In genomic region chr1:83135829-83136228, GRCm38 (mm10) we compare ENCODE assay signal across 21 mouse cellular contexts. TPM values are rescaled to one million over a fixed set of nuclear protein-coding genes. Genes with fewer than 3 reads are reported as not detected.
DNase-seq lines count a peak whose midpoint lies in the region; ATAC-seq and TF ChIP-seq lines count a peak whose summit lies in the region.
"Had no signal": no experiment of that assay in that cellular context is flagged by ENCODE, and none has a peak within 500 bp of the region (broad histone marks: within the 10 kb centered on the region; RNA-seq: fewer than 3 reads in every experiment).

No protein-coding gene starts in this region.

- H3K27ac ChIP-seq in intestine, embryonic 15.5 days: no peak overlapping the region
- no peak overlapping the region for H3K27ac ChIP-seq in stomach, postnatal 0 days (replicated peaks)
- H3K27ac ChIP-seq: heart, embryonic 10.5 days; neural tube, embryonic 12.5 days had no signal

- H3K9ac ChIP-seq in intestine, embryonic 15.5 days: no peak overlapping the region
- H3K9ac ChIP-seq in stomach, postnatal 0 days (ENCODE audit: low read length): no peak overlapping the region
- H3K9ac ChIP-seq: neural tube, embryonic 12.5 days had no signal

- H3K36me3 ChIP-seq in intestine, embryonic 15.5 days: no peaks in the 10 kb centered on the region
- no peaks in the 10 kb centered on the region for H3K36me3 ChIP-seq in stomach, postnatal 0 days (ENCODE audit: control insufficient read depth, insufficient read depth, low read length)
- H3K36me3 ChIP-seq: heart, embryonic 10.5 days; neural tube, embryonic 12.5 days had no signal

- H3K9me3 ChIP-seq in intestine, embryonic 15.5 days: no peaks in the 10 kb centered on the region
- H3K9me3 ChIP-seq in stomach, postnatal 0 days (ENCODE audit: control insufficient read depth, low read length): no peaks in the 10 kb centered on the region
- H3K9me3 ChIP-seq: heart, embryonic 10.5 days; neural tube, embryonic 12.5 days had no signal

- H3K4me3 ChIP-seq in intestine, embryonic 15.5 days (replicated peaks): no peak overlapping the region
- no peak overlapping the region for H3K4me3 ChIP-seq in stomach, postnatal 0 days (ENCODE audit: low read depth, low read length)
- H3K4me3 ChIP-seq: heart, embryonic 10.5 days; neural tube, embryonic 12.5 days had no signal

- WGBS in intestine, embryonic 15.5 days: 26% methylated on average over 7 of the region's 7 CpGs
- WGBS in stomach, postnatal 0 days: 11% methylated on average over 7 of the region's 7 CpGs

- peak; percentile 73 for TF ChIP-seq EP300 in stomach, postnatal 0 days (optimal IDR thresholded peaks at IDR 0.05)

- no peaks in the 10 kb centered on the region for H3K4me1 ChIP-seq in intestine, embryonic 15.5 days (replicated peaks)
- no peaks in the 10 kb centered on the region for H3K4me1 ChIP-seq in stomach, postnatal 0 days (replicated peaks; ENCODE audit: control insufficient read depth, insufficient read depth)
- H3K4me1 ChIP-seq: heart, embryonic 10.5 days; neural tube, embryonic 12.5 days had no signal

- DNase-seq in urinary bladder, postnatal 14 days (ENCODE audit: low spot score): peak; percentile 64
- no peak for DNase-seq in urinary bladder, adult 2 months (ENCODE audit: low spot score)
- peak; percentile 17 for DNase-seq in lung, postnatal 10 days
- DNase-seq in stomach, postnatal 0 days (ENCODE audit: low spot score): peak; percentile 67
- DNase-seq in left cerebral cortex, adult 9 months (ENCODE audit: low spot score in 2 of 2): no peak
- DNase-seq in spleen, postnatal 36 days (ENCODE audit: low spot score in 2 of 2): no peak
- no peak for DNase-seq in layer of hippocampus, adult 18-20 months (ENCODE audit: low spot score in 2 of 2)
- DNase-seq: adrenal gland, adult 8-10 months; B cell, adult 2 months; cerebellum, adult 9-10 months; gastrocnemius, postnatal 14 days; right cerebral cortex, postnatal 4 days had no signal

- no peak for TF ChIP-seq CTCF in stomach, postnatal 0 days (IDR thresholded peaks at IDR 0.05; ENCODE audit: low read depth)

- no peaks in the 10 kb centered on the region for H3K27me3 ChIP-seq in intestine, embryonic 15.5 days (replicated peaks)
- no peaks in the 10 kb centered on the region for H3K27me3 ChIP-seq in stomach, postnatal 0 days (ENCODE audit: control insufficient read depth, insufficient read depth, low read length)
- H3K27me3 ChIP-seq: neural tube, embryonic 12.5 days had no signal

- H3K4me2 ChIP-seq in intestine, embryonic 15.5 days (replicated peaks): no peak overlapping the region
- no peak overlapping the region for H3K4me2 ChIP-seq in stomach, postnatal 0 days (replicated peaks; ENCODE audit: low read depth)
- H3K4me2 ChIP-seq: neural tube, embryonic 12.5 days had no signal

- ATAC-seq in intestine, embryonic 15.5 days: peak; percentile 89
- peak; percentile 87 for ATAC-seq in stomach, postnatal 0 days (ENCODE audit: low FRiP score, low TSS enrichment)
- ATAC-seq: hindbrain, embryonic 16.5 days had no signal

RNA-seq across cellular contexts. Expression of gene Ccl20, which starts 19.3 kb away (rescaled TPM):
- polyA plus RNA-seq in urinary bladder, adult 2 months (2012; rRNA removed): not detected in 2 replicates
- polyA plus RNA-seq in intestine, embryonic 15.5 days (2015; fragmentation: Nextera tagmentation; extraction: Ambion mirVana): 3.6 and 3.9 TPM in 2 replicates
- 6.2 and 15.2 TPM in 2 replicates for polyA plus RNA-seq in stomach, postnatal 0 days (2015; fragmentation: Nextera tagmentation; extraction: Ambion mirVana)
- not detected for total RNA-seq in layer of hippocampus, adult 18-20 months (2021)
- total RNA-seq: adrenal gland, adult 8-10 months; gastrocnemius, postnatal 14 days; heart, postnatal 25 days; layer of hippocampus, adult 8-10 months; left cerebral cortex, postnatal 14 days; liver, adult 2 months; megakaryocyte progenitor cell, adult 5-6 weeks had no signal
- polyA plus RNA-seq: hindbrain, embryonic 16.5 days; liver, adult 2 months; neural tube, embryonic 12.5 days had no signal

RNA-seq across cellular contexts. Expression of gene Daw1, which starts 23.7 kb away (rescaled TPM):
- polyA plus RNA-seq in urinary bladder, adult 2 months (2012; rRNA removed): 2.5 and 4.4 TPM in 2 replicates
- 0.18 TPM in 1 of 2 replicates, not detected in the other for polyA plus RNA-seq in intestine, embryonic 15.5 days (2015; fragmentation: Nextera tagmentation; extraction: Ambion mirVana)
- polyA plus RNA-seq in stomach, postnatal 0 days (2015; fragmentation: Nextera tagmentation; extraction: Ambion mirVana): 0.12 and 0.18 TPM in 2 replicates
- total RNA-seq in layer of hippocampus, adult 18-20 months (2021): under 1 TPM; 0.45 to 0.56 TPM
- total RNA-seq: adrenal gland, adult 8-10 months; gastrocnemius, postnatal 14 days; heart, postnatal 25 days; liver, adult 2 months; megakaryocyte progenitor cell, adult 5-6 weeks had no signal
- polyA plus RNA-seq: heart, embryonic 10.5 days; liver, adult 2 months; neural tube, embryonic 12.5 days had no signal

Comparison
In these comparisons a context has a peak if more than half of its experiments do, and no peak if none do; other contexts are left out.
1. DNase-seq: peak in urinary bladder, postnatal 14 days (single experiment), lung, postnatal 10 days (single experiment) and stomach, postnatal 0 days (single experiment); none in urinary bladder, adult 2 months (single experiment), left cerebral cortex, adult 9 months (0 of 2), spleen, postnatal 36 days (0 of 2) and layer of hippocampus, adult 18-20 months (0 of 2).